Mouse (Mus musculus) adrenal gland, postnatal 14 days (tissue): ENCODE measurements around the gene 1500015O10Rik. TPM values are rescaled to one million over a fixed set of nuclear protein-coding genes. Genes with fewer than 3 reads are reported as not detected.

ENCODE experiments used
- DNase-seq: peaks from one replicate; pipeline ENCODE4 v3.0.0; 2021; ENCODE audit warnings: mixed read lengths
- long read RNA-seq, 2 experiments: library from polyadenylated mRNA; stranded (forward); transcript quantifications; one replicate each; pipeline ENCODE4 v2.0.0; 2021
- total RNA-seq: library from RNA; stranded (reverse); gene quantifications from 2 replicates; pipeline ENCODE4 v1.2.3, GENCODE M21; 2021

The 1500015O10Rik gene
- total RNA-seq: 91.3 and 108 TPM in 2 replicates
- long read RNA-seq, experiment 1, transcript 1500015O10Rik-201 (4 exons, 902 nt): major isoform, 115 of 292 reads
- long read RNA-seq, experiment 1, partial matches to known transcripts: 174 of 292 reads
- long read RNA-seq, experiment 1, other reads (novel, unspliced or antisense): 3 of 292 reads
- long read RNA-seq, experiment 2, transcript 1500015O10Rik-201 (4 exons, 902 nt): major isoform, 105 of 304 reads
- long read RNA-seq, experiment 2, partial matches to known transcripts: 196 of 304 reads
- long read RNA-seq, experiment 2, other reads (novel, unspliced or antisense): 3 of 304 reads

GRCm38 (mm10) chr1:43730491-43730924, at the start of gene 1500015O10Rik:
Gene 1500015O10Rik (plus strand): TSS chr1:43730602.
- DNase-seq: peak; percentile 86

DNA sequence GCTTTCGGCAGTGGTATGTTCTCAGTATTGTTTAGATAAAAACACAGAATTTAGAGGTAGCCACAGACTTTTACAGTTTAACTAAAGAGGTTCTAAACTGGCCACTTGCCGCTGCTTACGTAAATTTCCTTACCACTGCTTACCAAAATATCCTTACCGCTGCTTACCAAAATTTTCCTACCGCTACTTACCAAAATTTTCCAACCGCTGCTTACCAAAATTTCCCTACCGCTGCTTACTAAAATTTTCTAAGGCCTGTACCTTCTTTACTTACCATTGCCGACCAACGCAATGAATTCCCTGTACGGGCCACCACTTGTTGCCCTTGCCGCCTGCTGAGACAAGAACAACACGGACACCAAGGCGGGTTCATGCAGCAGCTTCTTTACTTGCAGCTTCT, 40.4 kb upstream of the 1500015O10Rik start:
- DNase-seq: no peak

- DNase-seq: no peak
Observed at GRCm38 (mm10) chr1:43690507-43690906, 39.9 kb upstream of the 1500015O10Rik start.

DNA sequence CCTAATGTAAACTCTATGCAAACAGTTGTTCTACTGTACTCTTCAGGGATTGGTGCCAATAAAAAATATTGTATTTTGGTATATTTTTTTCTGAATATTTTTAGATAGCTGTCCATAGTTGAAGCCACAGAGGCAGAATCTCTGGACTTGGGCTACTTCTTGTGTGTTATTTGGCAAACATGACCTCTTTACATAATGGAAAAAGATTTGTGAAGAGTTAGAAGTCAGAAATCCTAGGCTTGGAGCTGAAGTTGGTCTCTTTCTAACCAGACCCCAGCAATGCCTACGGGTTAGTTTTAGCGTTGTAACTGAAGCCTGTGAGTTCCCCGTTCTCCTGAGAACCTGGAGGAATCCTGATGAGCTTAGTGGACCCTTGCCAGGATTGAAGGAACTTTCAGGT, 36.3 kb upstream of the 1500015O10Rik start:
- no peak for DNase-seq

DNA sequence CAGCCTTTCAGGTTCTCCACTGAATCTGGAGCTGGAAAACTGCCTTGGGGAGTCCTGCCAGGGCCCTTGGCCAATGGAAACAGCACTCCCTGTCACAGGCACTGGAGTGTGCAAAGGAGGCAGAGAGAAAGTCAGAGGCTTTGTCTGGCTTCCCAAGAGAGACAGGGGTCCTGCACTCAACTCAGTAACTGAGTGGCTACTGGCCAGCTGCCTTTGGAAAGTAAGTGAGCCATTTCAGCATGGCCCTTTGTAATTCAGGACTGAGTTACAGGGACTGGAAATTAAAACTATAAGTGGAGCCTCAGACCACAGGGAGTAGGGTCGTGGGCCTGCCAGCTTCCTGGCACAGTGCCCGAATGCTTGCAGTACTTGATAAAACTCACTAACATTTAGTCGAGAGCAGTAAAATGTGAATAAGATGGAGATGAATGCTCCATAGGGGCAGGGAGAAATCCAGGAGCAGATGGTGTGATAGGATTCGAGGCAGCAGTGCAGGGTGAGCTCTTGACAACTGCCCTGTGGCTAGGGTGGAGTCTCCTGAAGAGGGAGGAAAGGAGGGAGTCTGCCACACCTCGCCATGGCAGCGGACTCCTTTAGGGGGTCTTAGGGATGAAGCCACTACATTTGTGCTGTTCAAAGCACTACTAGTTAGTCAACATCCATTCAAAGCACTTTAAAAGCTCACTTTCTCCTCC, 35.4 kb upstream of the 1500015O10Rik start:
- peak; percentile 77 for DNase-seq

DNA sequence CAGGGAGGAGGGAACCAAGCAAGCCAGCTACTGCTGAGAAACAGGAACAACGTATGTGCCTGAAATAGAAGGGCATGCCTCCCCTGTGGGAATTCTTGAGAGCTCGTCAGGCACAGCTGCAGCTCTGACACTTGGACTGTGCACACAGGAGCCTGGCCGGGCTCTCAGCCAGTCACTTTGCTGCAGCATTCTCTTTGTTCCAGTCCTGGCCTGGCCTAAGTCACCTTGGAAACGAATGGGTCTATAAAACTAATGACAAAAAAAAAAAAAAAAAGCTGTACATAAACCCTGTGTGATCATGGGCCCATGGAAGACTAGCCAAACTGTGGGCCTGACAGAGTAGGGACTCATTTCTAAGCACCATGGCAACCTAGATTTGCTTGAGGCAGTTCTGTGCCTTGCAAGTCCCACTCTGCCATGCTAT, 31.8 kb upstream of the 1500015O10Rik start:
- no peak for DNase-seq

GRCm38 (mm10) chr1:43714841-43715240, 15.6 kb upstream of the 1500015O10Rik start:
- no peak for DNase-seq

GRCm38 (mm10) chr1:43717967-43718366, 12.4 kb upstream of the 1500015O10Rik start:
- DNase-seq: peak; percentile 65

DNA sequence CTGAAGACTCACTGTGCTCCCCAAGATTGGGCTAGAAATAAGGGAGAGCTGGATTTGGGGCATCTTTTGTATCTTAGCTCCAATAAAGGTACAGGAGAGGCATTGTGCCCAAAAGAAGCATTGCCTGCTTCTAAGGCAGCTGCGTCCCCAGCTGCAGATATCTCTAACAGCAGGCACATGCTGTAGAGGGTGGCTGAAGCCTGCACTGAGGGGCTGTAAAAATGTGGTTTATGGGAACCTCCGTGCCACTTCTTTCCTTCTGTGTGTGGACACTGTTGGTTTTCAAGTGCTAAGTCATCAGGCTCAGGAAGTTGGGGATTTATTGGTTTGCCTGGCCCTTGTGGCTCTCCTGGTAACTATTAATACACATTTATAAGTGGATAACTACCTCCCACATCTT, 11.6 kb upstream of the 1500015O10Rik start:
- no peak for DNase-seq

GRCm38 (mm10) chr1:43722459-43722858, 7.9 kb upstream of the 1500015O10Rik start:
- no peak for DNase-seq

- DNase-seq: no peak
Observed at GRCm38 (mm10) chr1:43732100-43732499, 1.7 kb downstream of the 1500015O10Rik start.

GRCm38 (mm10) chr1:43732657-43733056, 2.3 kb downstream of the 1500015O10Rik start:
- DNase-seq: no peak

DNA sequence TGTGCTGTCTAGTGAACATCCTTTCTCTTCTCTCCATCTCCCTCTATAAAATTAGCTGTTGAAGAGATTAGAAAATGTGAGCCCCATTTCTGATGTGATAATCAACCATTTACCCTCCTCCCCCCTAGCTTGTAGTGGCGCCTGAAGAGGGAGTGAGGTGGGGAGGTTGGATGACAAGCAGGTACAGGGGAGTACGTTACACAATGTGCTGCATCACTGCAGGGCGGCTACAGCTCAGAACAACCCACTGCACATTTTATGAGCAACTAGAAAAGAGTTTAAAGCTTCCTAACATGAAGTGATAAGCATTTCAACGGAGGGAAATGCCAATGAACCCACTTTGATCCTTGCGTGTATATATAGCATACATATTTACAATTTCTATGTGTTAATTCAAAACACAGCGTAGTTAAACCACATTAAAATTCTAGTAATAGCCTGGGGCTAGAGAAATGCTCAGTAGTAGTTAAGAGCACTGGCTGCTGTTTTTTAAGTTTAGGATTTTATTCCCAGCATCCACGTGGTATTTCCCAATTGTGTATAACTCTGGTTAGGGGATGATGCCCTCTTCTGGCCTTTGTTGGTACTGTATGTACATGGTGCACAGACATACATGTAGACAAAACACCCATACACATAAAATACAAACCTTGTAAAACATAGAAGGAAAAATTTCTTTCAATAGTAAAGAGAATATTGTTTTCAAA, 7.6 kb downstream of the 1500015O10Rik start:
- DNase-seq: peak; percentile 77

GRCm38 (mm10) chr1:43738519-43738894, 8.1 kb downstream of the 1500015O10Rik start:
- no peak for DNase-seq

- DNase-seq: no peak
Observed at GRCm38 (mm10) chr1:43754448-43755312, 24.3 kb downstream of the 1500015O10Rik start.

- DNase-seq: no peak
Observed at GRCm38 (mm10) chr1:43760085-43760484, 29.7 kb downstream of the 1500015O10Rik start.

DNA sequence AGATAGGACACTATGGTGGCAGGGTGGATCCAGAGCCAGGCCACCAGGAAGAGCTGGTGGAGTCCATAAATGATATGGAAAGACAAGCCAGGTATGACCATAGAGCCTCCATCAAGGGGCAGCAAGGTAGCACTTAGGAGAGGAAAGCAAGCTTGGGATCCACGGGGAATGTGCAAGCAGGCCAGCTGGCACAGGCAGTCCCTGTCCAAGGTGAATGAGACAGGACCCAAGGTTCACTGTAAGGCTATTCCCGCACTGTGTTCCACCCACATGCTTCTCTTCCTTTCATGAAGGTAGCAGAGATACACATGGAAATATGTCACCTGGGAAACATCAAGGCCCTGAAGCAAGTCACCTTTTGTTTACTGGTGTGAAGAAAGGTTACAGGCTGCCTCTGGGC, 34.1 kb downstream of the 1500015O10Rik start:
- DNase-seq: peak; percentile 26

GRCm38 (mm10) chr1:43766328-43766727, 35.9 kb downstream of the 1500015O10Rik start:
- peak; percentile 48 for DNase-seq

GRCm38 (mm10) chr1:43768385-43768990, 38.1 kb downstream of the 1500015O10Rik start:
- no peak for DNase-seq

- DNase-seq: no peak
Observed at GRCm38 (mm10) chr1:43769348-43769747, 38.9 kb downstream of the 1500015O10Rik start.

GRCm38 (mm10) chr1:43770032-43770431, 39.6 kb downstream of the 1500015O10Rik start:
- no peak for DNase-seq

DNA sequence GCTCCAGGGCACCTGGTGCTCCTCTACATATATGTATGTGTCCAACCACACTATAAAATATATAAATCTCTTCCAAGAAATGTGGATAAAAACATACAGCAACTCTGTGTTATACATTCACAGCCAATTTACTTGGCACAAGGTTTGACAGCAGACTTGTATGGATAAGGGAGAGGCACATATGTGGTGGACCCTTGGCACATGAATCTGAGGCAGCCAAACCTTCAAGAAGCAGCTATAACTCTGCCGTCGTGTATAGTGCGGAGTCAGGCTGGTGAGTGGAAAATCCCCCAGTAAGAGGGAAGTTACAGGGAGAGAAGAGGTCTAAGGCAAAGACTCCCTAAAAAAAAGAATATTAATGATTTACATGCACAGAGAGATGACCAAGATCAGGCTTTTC, 42.3 kb downstream of the 1500015O10Rik start:
- DNase-seq: no peak
